Mouse (Mus musculus): ENCODE results near the gene Cabp4.
A peak's percentile ranks its signal among the peaks of the same experiment; 100 is the strongest.

The Cabp4 gene

GRCm38 (mm10) chr19:4102049-4102448, 41.8 kb downstream of the Cabp4 start:
- Histone ChIP-seq H3K9me3 (ENCODE audit: low read length) (no peaks in the 10 kb centered on the region), H3K27me3 (ENCODE audit: insufficient read depth, low read length) (peaks cover 44% of the 10 kb centered on the region), H3K36me3 (ENCODE audit: insufficient read depth, low read length) (peaks cover 11% of the 10 kb centered on the region), H3K4me3 (replicated peaks; ENCODE audit: low read length) (no peak overlapping the region), H3K4me1 (replicated peaks; ENCODE audit: low read depth, low read length) (peaks cover 56% of the 10 kb centered on the region)
- TF ChIP-seq NANOG (IDR thresholded peaks at IDR 0.05; ENCODE audit: borderline replicate concordance, low read length), result no peak
- TF ChIP-seq POU5F1 (IDR thresholded peaks at IDR 0.05; ENCODE audit: borderline replicate concordance, low read length), result no peak
- no peak for TF ChIP-seq CTCF (conservative IDR thresholded peaks at IDR 0.05; ENCODE audit: low read length)

- Histone ChIP-seq H3K4me3 (replicated peaks; ENCODE audit: low read length) (peak overlapping the region; percentile 90), H3K4me1 (replicated peaks; ENCODE audit: low read depth, low read length) (peaks cover 52% of the 10 kb centered on the region), H3K36me3 (ENCODE audit: insufficient read depth, low read length) (peaks cover 11% of the 10 kb centered on the region), H3K9me3 (ENCODE audit: low read length) (no peaks in the 10 kb centered on the region), H3K27me3 (ENCODE audit: insufficient read depth, low read length) (peaks cover 44% of the 10 kb centered on the region)
- TF ChIP-seq NANOG (IDR thresholded peaks at IDR 0.05; ENCODE audit: borderline replicate concordance, low read length), result no peak
- TF ChIP-seq CTCF (conservative IDR thresholded peaks at IDR 0.05; ENCODE audit: low read length), result no peak
- TF ChIP-seq POU5F1 (IDR thresholded peaks at IDR 0.05; ENCODE audit: borderline replicate concordance, low read length), result no peak
These were observed 42.4 kb downstream of the Cabp4 start for GRCm38 (mm10) chr19:4101466-4101865.

- no peak for TF ChIP-seq POU5F1 (IDR thresholded peaks at IDR 0.05; ENCODE audit: borderline replicate concordance, low read length)
- TF ChIP-seq NANOG (IDR thresholded peaks at IDR 0.05; ENCODE audit: borderline replicate concordance, low read length), result no peak
- no peak for TF ChIP-seq CTCF (conservative IDR thresholded peaks at IDR 0.05; ENCODE audit: low read length)
These were observed 43.0 kb downstream of the Cabp4 start for GRCm38 (mm10) chr19:4100718-4101261.

GRCm38 (mm10) chr19:4099837-4100717, 43.8 kb downstream of the Cabp4 start, which contains the start of gene Pitpnm1:
Gene Pitpnm1, plus strand, starts transcription at chr19:4099998.
- Histone ChIP-seq H3K36me3 (ENCODE audit: insufficient read depth, low read length) (peaks cover 11% of the 10 kb centered on the region), H3K4me3 (replicated peaks; ENCODE audit: low read length) (peak within 1 kb of the TSS; percentile 90), H3K9me3 (ENCODE audit: low read length) (no peaks in the 10 kb centered on the region), H3K27me3 (ENCODE audit: insufficient read depth, low read length) (peaks cover 44% of the 10 kb centered on the region), H3K4me1 (replicated peaks; ENCODE audit: low read depth, low read length) (peaks cover 61% of the 10 kb centered on the region)
- TF ChIP-seq NANOG (IDR thresholded peaks at IDR 0.05; ENCODE audit: borderline replicate concordance, low read length) (no peak), POU5F1 (IDR thresholded peaks at IDR 0.05; ENCODE audit: borderline replicate concordance, low read length) (no peak), CTCF (conservative IDR thresholded peaks at IDR 0.05; ENCODE audit: low read length) (no peak)

More at GRCm38 (mm10) chr19:4100718-4101261, 43.0 kb downstream of the Cabp4 start:
- H3K4me1 ChIP-seq (replicated peaks; ENCODE audit: low read depth, low read length), result peaks cover 56% of the 10 kb centered on the region
- H3K9me3 ChIP-seq (ENCODE audit: low read length), result no peaks in the 10 kb centered on the region
- H3K27me3 ChIP-seq (ENCODE audit: insufficient read depth, low read length), result peaks cover 44% of the 10 kb centered on the region
- H3K4me3 ChIP-seq (replicated peaks; ENCODE audit: low read length), result peak overlapping the region; percentile 90
- H3K36me3 ChIP-seq (ENCODE audit: insufficient read depth, low read length), result peaks cover 11% of the 10 kb centered on the region

- no peaks in the 10 kb centered on the region for H3K9me3 ChIP-seq (ENCODE audit: low read length)
- H3K4me1 ChIP-seq (replicated peaks; ENCODE audit: low read depth, low read length), result peaks cover 66% of the 10 kb centered on the region
- H3K4me3 ChIP-seq (replicated peaks; ENCODE audit: low read length), result peak overlapping the region; percentile 90
- H3K27me3 ChIP-seq (ENCODE audit: insufficient read depth, low read length), result peaks cover 42% of the 10 kb centered on the region
- TF ChIP-seq CTCF (conservative IDR thresholded peaks at IDR 0.05; ENCODE audit: low read length) (peak; percentile 68), NANOG (IDR thresholded peaks at IDR 0.05; ENCODE audit: borderline replicate concordance, low read length) (no peak), POU5F1 (IDR thresholded peaks at IDR 0.05; ENCODE audit: borderline replicate concordance, low read length) (no peak)
- peaks cover 11% of the 10 kb centered on the region for H3K36me3 ChIP-seq (ENCODE audit: insufficient read depth, low read length)
These were observed 44.8 kb downstream of the Cabp4 start for GRCm38 (mm10) chr19:4099056-4099455.

GRCm38 (mm10) chr19:4098426-4098825, 45.4 kb downstream of the Cabp4 start:
- peaks cover 39% of the 10 kb centered on the region for H3K27me3 ChIP-seq (ENCODE audit: insufficient read depth, low read length)
- H3K4me3 ChIP-seq (replicated peaks; ENCODE audit: low read length), result peak overlapping the region; percentile 90
- H3K9me3 ChIP-seq (ENCODE audit: low read length), result no peaks in the 10 kb centered on the region
- H3K4me1 ChIP-seq (replicated peaks; ENCODE audit: low read depth, low read length), result peaks cover 70% of the 10 kb centered on the region
- no peak for TF ChIP-seq NANOG (IDR thresholded peaks at IDR 0.05; ENCODE audit: borderline replicate concordance, low read length)
- TF ChIP-seq POU5F1 (IDR thresholded peaks at IDR 0.05; ENCODE audit: borderline replicate concordance, low read length), result no peak
- no peak for TF ChIP-seq CTCF (conservative IDR thresholded peaks at IDR 0.05; ENCODE audit: low read length)
- H3K36me3 ChIP-seq (ENCODE audit: insufficient read depth, low read length), result peaks cover 11% of the 10 kb centered on the region

- TF ChIP-seq NANOG (IDR thresholded peaks at IDR 0.05; ENCODE audit: borderline replicate concordance, low read length) (no peak), CTCF (conservative IDR thresholded peaks at IDR 0.05; ENCODE audit: low read length) (no peak), POU5F1 (IDR thresholded peaks at IDR 0.05; ENCODE audit: borderline replicate concordance, low read length) (no peak)
- no peaks in the 10 kb centered on the region for H3K9me3 ChIP-seq (ENCODE audit: low read length)
- H3K4me3 ChIP-seq (replicated peaks; ENCODE audit: low read length), result peak overlapping the region; percentile 90
- H3K4me1 ChIP-seq (replicated peaks; ENCODE audit: low read depth, low read length), result peaks cover 66% of the 10 kb centered on the region
- peaks cover 11% of the 10 kb centered on the region for H3K36me3 ChIP-seq (ENCODE audit: insufficient read depth, low read length)
- H3K27me3 ChIP-seq (ENCODE audit: insufficient read depth, low read length), result peaks cover 29% of the 10 kb centered on the region
These were observed 46.4 kb downstream of the Cabp4 start for GRCm38 (mm10) chr19:4097441-4097825.

- H3K9me3 ChIP-seq (ENCODE audit: low read length), result no peaks in the 10 kb centered on the region
- H3K4me3 ChIP-seq (replicated peaks; ENCODE audit: low read length), result peak within 1 kb of the TSS; percentile 90
- TF ChIP-seq POU5F1 (IDR thresholded peaks at IDR 0.05; ENCODE audit: borderline replicate concordance, low read length), result no peak
- TF ChIP-seq CTCF (conservative IDR thresholded peaks at IDR 0.05; ENCODE audit: low read length), result no peak
- peaks cover 66% of the 10 kb centered on the region for H3K4me1 ChIP-seq (replicated peaks; ENCODE audit: low read depth, low read length)
- H3K27me3 ChIP-seq (ENCODE audit: insufficient read depth, low read length), result peaks cover 23% of the 10 kb centered on the region
- peaks cover 11% of the 10 kb centered on the region for H3K36me3 ChIP-seq (ENCODE audit: insufficient read depth, low read length)
These were observed 47.0 kb downstream of the Cabp4 start, which contains the start of gene Cdk2ap2 for GRCm38 (mm10) chr19:4096642-4097440. Gene Cdk2ap2, plus strand, starts transcription at chr19:4097182.

All from E14TG2a.4 (cell line).